Mouse (Mus musculus): ENCODE measurements at regions not wholly inside any gene's neighbourhood (a gene's known extent, or its start where the extent isn't known, plus 50 kb on each side); places are given as distances from the start of the nearest gene placed in this dataset.

DNA sequence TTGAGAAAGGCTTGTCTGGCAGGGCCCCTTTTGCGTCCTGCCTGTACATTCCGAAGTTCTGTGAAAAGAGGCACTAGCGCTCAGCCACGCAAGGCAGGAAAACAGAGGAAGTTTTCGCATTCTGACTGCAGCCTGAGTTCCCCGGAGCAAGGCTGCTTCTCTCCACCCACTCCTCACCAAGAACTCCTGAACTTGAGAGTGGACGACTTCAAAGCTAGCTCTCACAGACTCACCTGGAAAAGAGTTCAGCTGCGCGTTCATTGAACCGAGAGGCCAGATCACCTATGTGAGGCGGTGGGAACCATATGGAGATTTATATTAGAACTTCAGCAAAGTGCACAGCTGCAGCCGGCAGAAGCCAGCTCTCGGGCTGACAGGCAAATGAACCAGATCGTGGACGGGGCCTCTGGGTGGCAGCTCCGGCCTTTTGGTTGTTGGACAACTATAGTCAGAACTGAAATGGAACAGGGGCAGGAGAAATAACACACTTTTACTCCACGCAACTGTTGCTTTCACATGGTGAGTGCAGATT is 272.7 kb downstream of the Gm11146 start:
- intact Hi-C loops (cut with DNase I), result loop anchor here (2.0 to 5.0 kb wide), 3 partner anchors 77 to 172 kb away; no protein-coding TSS in a partner anchor
- peak; percentile 63 to 72 for DNase-seq

DNA sequence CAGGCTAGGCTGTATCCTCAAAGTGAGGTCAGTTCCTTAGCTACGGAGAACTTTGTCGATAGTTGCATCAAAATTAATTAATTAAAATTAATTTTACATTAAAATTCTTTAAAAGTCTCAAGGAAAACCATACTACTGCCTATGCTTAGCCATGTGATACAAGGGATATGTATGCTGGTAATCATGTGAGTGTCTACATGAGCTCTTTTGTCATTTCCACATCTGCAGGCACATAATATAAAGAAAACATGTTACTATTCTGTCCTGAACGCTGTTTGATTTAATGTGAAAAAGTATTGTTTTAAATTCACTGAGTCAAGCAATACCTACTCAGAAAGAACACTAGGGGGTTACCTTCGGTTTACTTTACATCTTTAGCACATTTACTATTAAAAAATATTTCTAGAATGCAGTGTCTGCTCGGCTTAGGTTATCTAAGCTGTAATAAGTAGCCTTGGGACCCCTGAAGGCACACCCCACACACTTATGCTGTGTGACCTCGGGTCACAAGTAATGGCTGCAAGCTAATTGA is 273.2 kb downstream of the Gm11146 start:
- DNase-seq, result no peak
- intact Hi-C loops (cut with DNase I), result loop anchor here (2.0 to 5.0 kb wide), 3 partner anchors 76 to 172 kb away; no protein-coding TSS in a partner anchor

DNA sequence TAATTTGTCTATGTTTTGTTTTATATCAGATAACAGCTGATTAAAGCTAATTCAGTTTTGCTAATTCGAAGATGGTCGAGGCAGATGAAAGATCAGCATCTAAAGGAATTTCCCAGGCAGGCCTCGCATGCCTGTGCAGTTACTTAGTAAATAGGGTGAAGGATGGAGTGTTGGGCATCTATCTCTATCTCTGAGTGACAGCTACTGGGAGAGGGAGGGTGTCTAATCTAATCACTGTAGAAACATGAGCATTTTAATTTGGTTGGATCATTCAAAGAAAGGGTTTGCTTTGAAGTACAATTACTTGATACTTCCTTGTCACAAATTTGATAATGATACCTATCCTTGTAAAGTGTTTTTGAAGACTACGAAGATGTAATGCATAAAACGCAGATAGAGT is 273.8 kb downstream of the Gm11146 start:
- no peak for DNase-seq
- intact Hi-C loops (cut with DNase I), result loop anchor here (2.0 to 5.0 kb wide), 3 partner anchors 76 to 173 kb away; no protein-coding TSS in a partner anchor

DNA sequence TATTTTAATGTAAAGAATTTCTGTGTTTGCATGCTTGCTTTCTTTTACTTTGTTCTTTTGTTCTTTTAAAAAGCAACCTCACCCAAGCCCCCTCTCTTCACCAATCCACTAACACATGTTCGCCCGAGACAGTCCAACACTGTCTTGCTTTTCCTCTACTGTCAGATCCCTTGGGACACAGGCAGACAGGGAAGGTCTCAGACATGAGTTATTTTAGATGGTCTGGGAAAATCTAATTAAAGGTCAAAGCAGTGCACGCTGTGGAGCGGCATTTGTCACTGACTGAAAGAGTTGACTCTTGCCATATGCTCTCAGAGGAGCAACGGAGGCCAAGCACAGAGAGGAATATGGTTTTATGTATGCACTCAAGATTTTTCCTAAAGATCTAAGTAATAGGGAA is 279.6 kb downstream of the Gm11146 start:
- intact Hi-C loops (cut with DNase I), result loop anchor here (5.0 kb wide), 1 partner anchor 680 kb away; no protein-coding TSS in a partner anchor
- DNase-seq, result no peak

DNA sequence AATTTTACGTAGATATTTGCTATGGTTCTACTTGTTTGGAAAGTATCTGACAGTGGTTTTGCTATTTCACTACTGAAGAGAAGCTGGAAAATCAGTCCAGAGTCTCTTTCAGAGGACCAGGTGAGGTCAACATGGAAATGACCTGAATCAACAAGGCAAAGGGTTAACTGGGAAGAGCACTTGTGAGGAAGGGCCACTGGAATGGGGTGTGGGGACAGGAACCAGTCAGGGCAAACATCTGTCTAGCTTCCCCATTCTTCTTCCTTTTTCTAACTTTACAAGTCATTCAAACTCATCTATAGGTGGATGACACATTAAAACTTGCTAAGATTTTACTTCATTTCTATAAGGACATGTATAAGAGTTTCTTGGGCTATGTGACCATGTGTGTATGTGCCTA is 283.7 kb downstream of the Gm11146 start:
- intact Hi-C loops (cut with DNase I), result no loop called here
- no peak for DNase-seq

DNA sequence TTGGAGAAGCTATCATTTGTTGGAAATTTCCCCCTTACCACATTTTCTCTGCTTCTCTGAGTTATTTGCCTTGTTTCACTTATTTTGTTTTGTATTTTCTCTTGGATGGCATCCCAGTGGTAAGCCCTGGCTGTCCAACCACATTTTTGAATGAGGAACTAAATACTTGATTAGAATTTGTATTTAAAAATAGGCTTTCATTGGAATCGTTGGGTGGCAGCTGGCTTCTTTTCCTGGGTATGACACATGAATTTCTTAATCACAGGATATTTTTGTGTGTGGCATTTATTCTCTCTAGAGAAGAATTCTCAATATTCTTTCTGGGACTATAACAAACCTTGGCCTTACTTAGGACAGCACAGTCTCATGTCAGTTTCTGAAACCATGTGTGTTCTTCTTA is 286.5 kb downstream of the Gm11146 start:
- no peak for DNase-seq
- intact Hi-C loops (cut with DNase I), result no loop called here

DNA sequence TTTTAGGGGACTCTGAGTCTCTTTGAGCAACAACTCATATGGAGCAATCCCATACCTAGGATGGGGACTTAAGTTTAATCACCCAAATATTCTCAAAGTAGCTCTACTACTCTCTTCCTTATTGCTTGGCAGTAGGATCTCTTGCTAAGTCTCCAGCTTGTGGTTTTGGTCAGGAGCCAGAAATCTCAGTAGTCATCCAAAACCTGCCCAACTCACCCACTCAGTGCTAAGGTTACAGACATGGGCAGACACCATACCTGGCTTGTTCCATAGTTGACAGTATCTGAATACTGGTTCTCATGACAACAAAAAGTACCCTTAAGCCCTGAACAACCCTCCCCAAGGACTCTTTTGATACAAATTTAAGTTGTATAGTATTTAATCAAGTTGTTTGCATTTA is 288.7 kb downstream of the Gm11146 start:
- no peak for DNase-seq
- intact Hi-C loops (cut with DNase I), result no loop called here

DNA sequence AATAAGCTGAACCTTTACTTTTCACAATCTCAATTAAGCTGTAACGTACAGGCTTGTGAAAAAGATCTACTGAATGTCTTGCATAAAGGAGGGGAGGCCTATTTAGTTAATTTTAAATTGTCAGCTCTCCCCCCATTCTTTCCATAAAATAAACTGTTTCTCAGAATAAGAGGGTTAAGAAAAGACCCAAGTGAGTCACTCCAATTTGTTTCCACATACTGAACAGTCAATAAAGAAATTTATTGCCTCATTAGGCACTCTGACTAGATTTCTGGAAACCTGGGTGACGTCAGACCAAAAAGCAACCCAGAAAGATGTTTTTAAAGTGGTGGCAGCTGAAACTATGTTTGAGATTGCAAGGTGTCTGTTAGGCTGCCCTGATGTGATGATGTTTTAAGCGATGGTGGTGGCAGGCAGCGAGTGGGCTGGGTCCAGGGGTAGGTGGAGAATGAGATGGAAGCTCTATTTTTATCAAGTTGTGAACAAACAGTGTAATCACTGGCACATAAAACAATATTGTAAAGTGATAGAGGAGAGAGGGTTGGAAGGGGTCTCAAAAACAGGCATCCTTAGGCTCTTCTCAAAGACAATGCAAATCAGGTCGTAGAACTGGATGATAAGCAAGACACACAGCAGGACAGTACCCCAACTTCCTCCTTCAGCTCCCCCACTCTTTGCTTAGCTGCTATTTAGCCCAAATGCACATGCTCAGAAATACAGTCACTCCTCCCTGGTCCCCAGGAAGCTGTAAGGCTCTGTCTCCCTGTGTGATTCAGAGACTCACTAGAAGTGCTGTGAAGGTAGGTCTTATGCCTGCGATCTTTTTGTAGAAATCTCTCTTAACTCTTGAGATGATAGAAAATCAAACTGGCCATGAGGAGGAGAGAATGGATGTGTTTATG is 288.0 kb downstream of the Usp25 start:
- no peak for DNase-seq

DNA sequence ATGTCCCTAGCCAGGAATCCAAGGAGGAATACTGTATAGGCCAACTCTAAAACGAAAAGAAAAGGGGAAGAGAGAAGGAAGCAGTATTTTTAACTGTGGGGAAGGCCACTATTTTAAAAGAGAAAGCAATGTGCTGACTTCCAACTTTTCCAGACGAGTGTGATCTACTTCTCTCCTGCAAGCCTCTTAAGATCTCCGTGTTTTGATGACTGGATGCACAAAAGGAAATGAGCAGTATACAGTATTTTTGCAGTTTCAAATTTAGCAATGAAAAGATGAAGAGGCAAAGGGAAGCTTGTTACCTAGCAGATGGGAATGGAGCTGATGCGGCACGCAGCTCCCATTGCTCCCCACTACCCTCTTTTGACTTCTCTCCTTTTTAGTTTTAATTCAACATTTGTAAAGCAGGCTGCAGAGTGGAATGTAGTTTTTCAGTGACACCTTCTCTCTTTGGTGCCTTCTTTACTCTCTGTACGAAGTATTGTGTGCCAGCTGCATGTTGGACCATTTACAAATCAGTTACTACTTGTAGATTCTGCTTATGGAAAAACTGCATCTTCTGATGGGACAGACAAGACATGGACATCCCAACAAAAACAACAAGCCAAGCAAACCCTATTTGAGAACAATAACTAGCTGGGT is 287.2 kb downstream of the Usp25 start:
- no peak for DNase-seq
- intact Hi-C loops (cut with DNase I), result no loop called here

More for the DNA sequence above, 288.0 kb downstream of the Usp25 start:
- intact Hi-C loops (cut with DNase I), result no loop called here

DNA sequence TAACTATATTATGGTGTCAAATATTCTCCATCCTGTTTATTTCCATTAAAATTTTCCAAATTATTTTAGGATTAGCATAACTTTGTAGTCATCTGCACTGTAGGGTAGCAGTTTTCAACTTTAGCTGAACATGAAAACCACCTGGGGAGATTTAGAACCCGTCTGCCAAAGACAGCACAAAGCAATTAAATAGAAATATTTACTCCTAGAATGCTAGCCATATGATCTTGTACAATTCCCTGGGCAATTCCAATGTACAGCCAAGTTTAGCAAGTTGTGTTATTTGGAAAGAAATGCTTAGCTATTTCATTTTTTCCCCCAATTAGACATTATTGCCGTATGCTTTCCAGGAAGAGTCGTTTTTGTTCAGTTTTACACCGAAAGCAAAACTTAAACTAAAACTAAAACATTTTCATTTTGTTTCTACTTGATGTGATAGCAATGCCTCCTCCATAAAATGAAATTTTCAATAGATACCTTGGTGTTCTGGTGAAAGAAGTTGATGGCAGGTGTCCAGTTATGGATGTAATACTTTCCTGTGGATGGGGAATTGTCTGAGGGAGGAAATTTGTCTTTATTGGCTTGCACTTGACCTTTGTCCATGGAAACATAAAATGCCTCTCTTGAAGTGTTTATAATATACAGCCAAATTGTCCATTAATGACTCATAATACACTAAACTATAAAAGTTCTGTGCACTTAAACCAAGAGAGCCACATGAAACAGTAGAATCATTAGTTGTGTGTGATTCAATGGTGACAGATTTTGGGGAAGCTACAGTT is 282.3 kb downstream of the Usp25 start:
- intact Hi-C loops (cut with DNase I), result no loop called here
- no peak for DNase-seq

DNA sequence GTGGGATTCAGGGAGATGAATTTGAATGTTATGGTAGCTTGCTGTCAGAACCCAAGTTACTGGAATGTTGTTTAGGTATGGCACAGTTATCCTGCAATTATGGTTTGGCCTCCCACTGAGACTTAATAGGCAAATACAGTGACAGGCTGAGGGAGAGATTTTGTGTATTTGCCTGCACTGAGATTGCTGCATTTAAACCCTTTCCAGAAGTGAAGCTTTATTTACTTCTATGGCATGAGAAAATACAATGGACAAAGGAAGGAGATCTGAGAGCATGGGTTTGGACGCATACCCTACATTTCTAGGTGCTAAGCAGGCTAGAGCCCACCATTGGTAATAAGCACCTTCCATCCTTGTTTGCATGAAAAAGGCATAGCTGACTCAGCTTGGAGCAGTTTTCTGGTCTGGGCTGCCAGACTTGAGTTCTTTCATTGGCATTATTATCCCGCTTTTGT is 278.8 kb downstream of the Usp25 start:
- intact Hi-C loops (cut with DNase I), result no loop called here
- DNase-seq, result no peak

DNA sequence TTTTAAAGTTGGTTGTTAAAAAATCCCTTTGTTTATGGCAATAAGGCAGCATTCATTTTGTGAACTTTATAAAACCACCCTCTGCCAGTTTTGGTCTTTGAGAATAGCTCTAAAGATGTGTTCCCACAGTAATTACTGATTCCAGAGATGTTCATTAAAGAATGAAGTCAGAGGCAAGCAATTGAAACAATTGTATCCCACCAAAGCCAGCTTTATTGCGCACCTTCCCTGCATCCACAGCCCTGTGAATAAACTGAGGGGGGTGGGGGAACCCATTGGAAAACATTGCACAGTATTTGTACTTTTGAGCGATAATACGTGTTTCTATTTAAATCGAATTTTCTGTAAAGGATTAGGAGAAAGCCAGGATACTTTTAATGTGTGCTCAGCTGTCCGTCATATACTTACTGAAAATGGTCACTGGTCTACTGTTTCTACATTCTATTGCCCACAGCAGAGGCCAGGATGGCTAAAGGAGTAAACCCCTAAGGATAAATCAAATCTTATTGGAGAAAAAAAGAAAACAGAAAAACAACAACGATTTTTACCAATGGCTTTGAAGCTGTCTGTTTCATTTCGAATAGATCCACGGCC is 278.3 kb downstream of the Usp25 start:
- intact Hi-C loops (cut with DNase I), result no loop called here
- no peak for DNase-seq

DNA sequence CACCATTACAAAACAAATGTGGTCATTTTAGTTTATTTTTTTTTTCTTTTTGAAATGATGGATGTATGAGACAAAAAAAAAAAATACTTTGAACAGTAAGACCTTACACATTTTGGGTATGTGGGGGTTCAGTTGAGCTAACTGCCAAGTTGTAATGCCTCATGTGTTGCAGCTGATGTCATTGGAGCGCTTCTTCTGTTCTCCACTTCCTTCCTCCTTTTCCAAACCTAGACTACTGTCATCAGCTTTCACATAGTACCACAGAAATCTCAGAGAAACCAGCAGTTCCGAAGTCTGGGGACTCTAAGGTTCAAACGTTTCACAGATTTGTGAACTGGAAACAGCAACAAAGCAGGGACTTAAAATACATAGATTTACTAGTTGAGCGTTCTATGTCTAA is 270.7 kb downstream of the Usp25 start:
- intact Hi-C loops (cut with DNase I), result no loop called here
- no peak for DNase-seq

DNA sequence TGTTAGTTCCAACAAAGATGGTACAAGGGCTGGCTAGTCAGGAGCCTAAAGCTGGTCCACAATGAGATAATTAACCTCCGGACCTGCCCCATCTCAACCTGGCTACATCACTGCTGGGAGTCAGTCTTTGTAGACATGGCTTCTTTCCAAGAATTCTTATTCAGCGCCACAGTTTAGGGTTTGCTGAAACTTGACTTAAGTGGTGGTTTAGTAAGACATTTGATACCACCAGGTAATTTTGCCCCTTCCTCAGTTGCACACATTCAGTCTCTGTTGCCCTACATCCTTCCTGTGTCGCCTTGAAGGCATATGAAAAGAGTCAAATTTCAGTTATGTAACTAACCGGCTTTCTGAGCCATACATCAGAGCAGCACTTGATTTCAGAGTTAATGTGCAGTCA is 266.4 kb downstream of the Usp25 start:
- DNase-seq, result no peak

DNA sequence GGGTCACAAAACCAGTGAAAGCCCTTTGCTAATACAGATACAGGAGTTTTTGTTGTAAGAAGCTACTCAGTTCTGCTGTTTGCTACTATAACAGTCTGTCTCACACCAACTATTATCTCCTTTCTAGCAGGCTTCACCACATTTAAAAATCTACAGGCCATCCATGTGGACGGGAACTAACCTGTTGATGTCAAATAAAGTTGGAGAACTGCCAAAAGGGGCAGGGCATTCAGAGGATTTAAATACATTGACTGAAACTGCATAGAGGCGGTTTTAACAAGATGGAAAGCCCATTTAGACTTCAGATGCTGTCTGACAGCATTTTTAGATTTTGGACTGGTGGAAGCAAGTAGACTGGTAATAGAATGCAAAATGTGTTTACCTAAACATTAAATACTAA is 266.0 kb downstream of the Usp25 start:
- no peak for DNase-seq

More for the DNA sequence above, 266.4 kb downstream of the Usp25 start:
- intact Hi-C loops (cut with DNase I), result no loop called here

DNA sequence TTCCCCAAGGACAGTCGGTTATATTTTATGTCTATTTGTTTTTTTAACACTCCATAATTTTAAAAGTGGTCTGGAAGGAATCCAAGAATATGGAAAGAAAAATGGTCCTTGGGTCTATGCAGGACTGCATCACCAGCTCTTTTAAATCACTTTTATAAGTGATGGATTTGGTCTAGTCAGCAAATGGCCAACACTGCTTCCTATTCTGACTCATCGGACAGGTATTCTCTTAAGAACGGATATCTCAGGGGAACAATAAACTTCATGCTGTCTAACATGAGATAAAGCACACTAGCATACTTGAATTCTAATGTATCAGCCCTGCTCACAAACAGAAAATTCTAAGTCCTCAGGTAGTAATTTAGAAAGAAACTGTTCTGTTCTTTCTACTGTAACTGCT is 259.8 kb downstream of the Usp25 start:
- no peak for DNase-seq
- intact Hi-C loops (cut with DNase I), result no loop called here

More for the DNA sequence above, 266.0 kb downstream of the Usp25 start:
- intact Hi-C loops (cut with DNase I), result no loop called here

DNA sequence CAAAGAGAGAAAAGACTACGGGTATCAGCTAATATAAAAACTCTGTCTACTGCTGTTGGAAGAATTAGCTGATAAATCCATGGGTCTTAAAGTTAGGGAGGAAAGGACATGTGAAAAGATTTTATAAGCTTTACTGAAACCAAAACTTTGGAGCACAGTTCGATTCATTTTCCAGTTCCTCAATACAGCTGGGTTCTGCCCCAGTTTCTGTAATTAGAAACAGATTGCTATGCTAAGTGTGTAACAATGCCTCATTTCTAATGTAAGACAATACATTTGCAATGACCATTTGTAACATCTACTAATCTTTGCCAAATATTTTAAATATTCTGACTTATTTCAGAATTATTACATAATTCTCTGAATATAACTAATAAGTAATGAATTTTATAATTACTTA is 255.4 kb downstream of the Usp25 start:
- intact Hi-C loops (cut with DNase I), result no loop called here
- DNase-seq, result no peak

DNA sequence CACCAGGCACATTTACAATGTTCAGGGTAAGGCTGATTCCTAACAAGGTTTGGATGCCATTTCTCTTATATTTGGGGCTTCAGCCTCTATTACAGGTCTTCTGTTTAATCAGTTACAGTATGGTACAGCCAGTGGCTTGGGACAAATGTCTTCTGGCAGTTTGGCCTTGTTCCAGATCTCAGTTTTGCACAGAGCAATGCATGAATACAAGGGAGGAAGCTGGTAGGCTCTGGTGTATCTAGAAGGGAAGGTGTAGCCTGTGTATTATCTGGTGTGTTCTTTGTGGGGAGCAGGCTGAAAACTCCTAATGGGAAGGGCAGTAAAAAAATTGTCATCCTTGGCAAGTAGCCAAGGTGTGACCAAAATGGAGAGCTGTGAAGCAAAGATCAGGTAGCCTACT is 254.2 kb downstream of the Usp25 start:
- DNase-seq, result peak in 1 of 2 experiments; percentile 2
- intact Hi-C loops (cut with DNase I), result no loop called here

DNA sequence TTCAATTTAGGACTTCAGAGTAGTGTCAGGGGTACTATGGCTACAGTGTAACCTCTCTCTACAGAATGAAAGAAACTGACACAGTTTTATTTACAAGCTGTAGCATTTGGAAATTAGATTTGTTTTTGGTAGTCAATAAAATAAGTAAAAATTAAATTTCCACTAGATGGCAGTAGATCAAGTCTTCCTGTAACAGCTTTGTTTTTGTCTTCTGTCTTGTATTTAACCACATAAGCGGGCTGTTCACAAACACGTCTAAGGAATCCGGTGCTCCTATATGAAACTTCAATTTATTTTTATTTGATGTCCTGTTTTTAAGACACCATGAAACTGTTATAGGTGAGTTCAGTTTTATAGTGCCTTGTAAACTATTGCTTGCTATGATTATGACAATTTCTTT is 238.8 kb downstream of the Usp25 start:
- intact Hi-C loops (cut with DNase I), result loop anchor here (5.0 kb wide), 2 partner anchors 75 to 905 kb away; no protein-coding TSS in a partner anchor
- no peak for DNase-seq

DNA sequence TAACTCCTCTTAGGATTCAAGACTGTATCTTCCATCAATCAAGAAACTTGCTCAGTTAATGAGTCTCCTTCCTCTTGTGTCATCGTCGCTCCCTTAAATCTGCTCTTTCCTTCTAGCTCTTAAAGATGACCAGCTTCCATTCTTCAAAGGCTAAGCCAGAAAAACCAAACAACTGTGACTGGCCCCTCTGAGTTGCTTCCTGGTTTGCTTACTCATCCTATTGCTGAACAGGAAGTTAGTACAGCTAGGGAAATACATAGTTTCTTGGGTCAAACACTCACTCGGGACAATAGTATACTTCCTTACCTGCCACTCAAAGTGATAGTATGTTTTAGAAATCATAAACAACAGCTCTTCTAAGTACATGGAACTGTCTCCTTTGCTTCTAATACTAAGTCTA is 237.9 kb downstream of the Usp25 start:
- DNase-seq, result no peak
- intact Hi-C loops (cut with DNase I), result loop anchor here (2.0 to 5.0 kb wide), 3 partner anchors 76 to 906 kb away; no protein-coding TSS in a partner anchor
